Mouse (Mus musculus) forebrain, embryonic 13.5 days (tissue): Measurements from ENCODE around the gene Cisd1. TPM values are rescaled to one million over a fixed set of nuclear protein-coding genes. Genes with fewer than 3 reads are reported as not detected.

ENCODE experiments used
- ATAC-seq: fragments of 200-750 bp; cut with Nextera tagmentation; 2 replicates; pipeline ENCODE4 v1.8.0; 2017
- H3K27ac ChIP-seq: fragments of 300-500 bp; sonication (generic); 2 replicates; pipeline ENCODE4 v1.5.1; 2015; ENCODE audit warnings: inconsistent platforms, mild to moderate bottlenecking, moderate library complexity
- H3K27me3 ChIP-seq: fragments of 300-500 bp; sonication (generic); 2 replicates; pipeline ENCODE4 v1.6.1; 2015; ENCODE audit warnings: mild to moderate bottlenecking, inconsistent platforms
- H3K36me3 ChIP-seq: fragments of 300-500 bp; sonication (generic); 2 replicates; pipeline ENCODE4 v1.6.1; 2015; ENCODE audit warnings: mild to moderate bottlenecking, inconsistent platforms; ENCODE audit not compliant: poor library complexity, severe bottlenecking
- H3K4me1 ChIP-seq: fragments of 300-500 bp; sonication (generic); 2 replicates; pipeline ENCODE4 v1.6.1; 2015; ENCODE audit warnings: inconsistent platforms
- H3K4me2 ChIP-seq: fragments of 300-500 bp; sonication (generic); 2 replicates; pipeline ENCODE4 v1.6.1; 2015; ENCODE audit warnings: inconsistent platforms, mild to moderate bottlenecking, moderate library complexity
- H3K4me3 ChIP-seq: fragments of 300-500 bp; sonication (generic); 2 replicates; pipeline ENCODE4 v1.5.1; 2015; ENCODE audit warnings: mild to moderate bottlenecking, inconsistent platforms
- H3K9ac ChIP-seq: fragments of 300-500 bp; sonication (generic); 2 replicates; pipeline ENCODE4 v1.6.1; 2015; ENCODE audit warnings: mild to moderate bottlenecking, inconsistent platforms
- H3K9me3 ChIP-seq: fragments of 300-500 bp; sonication (generic); replicated peaks from 2 replicates; pipeline ENCODE4 v1.6.1; 2016; ENCODE audit warnings: inconsistent platforms
- WGBS: fragments of 180-500 bp; shearing (Covaris S2); methylation state at CpG from one replicate; pipeline ENCODE4 v1.1.7; 2015; 5-methylcytosine and 5-hydroxymethylcytosine counted together
- polyA plus RNA-seq: library from polyadenylated mRNA; unstranded; fragments of >200 nt; fragmentation: Nextera tagmentation; extraction: Ambion mirVana; gene quantifications from 2 replicates; pipeline ENCODE4 v1.2.1, GENCODE M21; 2015

Cisd1 gene
- polyA plus RNA-seq, 1 experiment from 2014 or later = 227 TPM

DNA sequence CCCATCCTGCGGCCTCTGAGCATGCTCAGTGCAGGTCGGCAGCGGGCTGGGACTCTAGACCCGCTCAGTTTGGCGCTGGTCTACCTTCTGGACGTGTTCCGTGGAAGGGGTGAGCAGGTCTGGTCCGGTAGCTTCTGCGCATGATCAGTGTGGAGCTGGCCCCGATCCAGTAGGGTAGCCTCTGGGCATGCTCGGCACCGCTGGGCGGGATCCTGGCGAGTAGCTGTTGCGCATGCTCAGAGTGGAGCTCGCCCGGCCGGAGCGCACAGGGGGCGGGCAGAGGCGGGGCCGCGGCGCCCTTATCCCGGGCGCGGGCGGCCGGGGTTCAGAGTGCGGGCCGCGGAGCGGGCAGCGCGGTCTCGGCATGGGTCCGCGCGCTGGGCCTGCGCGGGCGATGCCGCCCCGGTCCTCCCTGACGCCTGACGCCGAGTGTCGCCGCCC, 2.8 kb upstream of the Cisd1 start, which contains the start of gene Ipmk:
Gene Ipmk, plus strand, starts transcription at position 255 of the 441 bp plus-strand sequence.
- H3K4me2 ChIP-seq = peak within 1 kb of the TSS; percentile 92
- H3K4me1 ChIP-seq = peaks cover 47% of the 10 kb centered on the region
- H3K36me3 ChIP-seq = no peaks in the 10 kb centered on the region; the same call in 1 of the 2 replicates
- ATAC-seq = peak; percentile 91
- no peaks in the 10 kb centered on the region for H3K9me3 ChIP-seq
- peak within 1 kb of the TSS; percentile 92 for H3K4me3 ChIP-seq
- H3K27ac ChIP-seq = peak within 1 kb of the TSS; percentile 70
- peak within 1 kb of the TSS; percentile 89 for H3K9ac ChIP-seq
- no peaks in the 10 kb centered on the region for H3K27me3 ChIP-seq
- under 1% methylated on average over 49 of the region's 49 CpGs for WGBS

DNA sequence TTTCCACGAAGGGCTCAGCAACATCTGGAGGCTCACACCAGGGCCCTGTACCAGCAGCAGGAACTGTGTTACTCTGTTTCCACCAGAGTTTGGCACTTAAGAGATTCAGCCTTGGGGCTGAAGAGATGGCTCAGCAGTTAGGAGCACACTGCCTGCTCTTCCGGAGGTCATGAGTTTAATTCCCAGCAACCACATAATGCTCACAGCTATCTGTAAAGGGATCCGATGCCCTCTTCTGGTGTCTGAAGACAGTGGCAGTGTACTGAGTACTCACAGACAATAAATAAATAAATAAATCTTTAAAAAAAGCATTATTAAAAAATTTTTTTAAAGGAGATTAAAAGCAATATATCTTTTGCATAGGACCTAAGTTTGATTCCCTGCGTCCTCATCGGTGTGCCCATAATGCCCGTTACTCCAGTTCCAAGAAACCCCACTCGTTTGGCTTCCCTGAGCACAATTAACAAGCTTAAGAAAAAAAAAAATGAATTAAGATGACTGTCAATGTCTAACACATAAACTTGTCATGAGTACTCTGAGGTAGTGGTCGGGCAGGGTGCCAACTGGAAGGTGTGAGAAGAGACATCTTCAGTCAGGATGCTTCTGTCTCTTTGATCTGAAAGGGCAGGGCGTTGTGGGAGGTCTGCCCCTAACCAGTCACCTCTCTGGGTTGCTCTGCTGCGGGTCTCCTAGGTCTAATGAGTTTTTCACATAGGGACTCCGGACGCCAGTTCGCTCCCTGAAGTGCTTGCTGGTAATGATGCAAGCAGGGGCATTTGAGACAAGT, 2.2 kb upstream of the Cisd1 start:
- ATAC-seq = no peak
- Histone ChIP-seq H3K9ac (peak overlapping the region; percentile 89), H3K27ac (peak overlapping the region; percentile 70), H3K9me3 (no peaks in the 10 kb centered on the region), H3K4me2 (peak overlapping the region; percentile 92), H3K36me3 (no peaks in the 10 kb centered on the region; the same call in 1 of the 2 replicates), H3K27me3 (no peaks in the 10 kb centered on the region), H3K4me1 (peaks cover 53% of the 10 kb centered on the region), H3K4me3 (peak overlapping the region; percentile 92)
- 13% methylated on average over 13 of the region's 13 CpGs for WGBS

DNA sequence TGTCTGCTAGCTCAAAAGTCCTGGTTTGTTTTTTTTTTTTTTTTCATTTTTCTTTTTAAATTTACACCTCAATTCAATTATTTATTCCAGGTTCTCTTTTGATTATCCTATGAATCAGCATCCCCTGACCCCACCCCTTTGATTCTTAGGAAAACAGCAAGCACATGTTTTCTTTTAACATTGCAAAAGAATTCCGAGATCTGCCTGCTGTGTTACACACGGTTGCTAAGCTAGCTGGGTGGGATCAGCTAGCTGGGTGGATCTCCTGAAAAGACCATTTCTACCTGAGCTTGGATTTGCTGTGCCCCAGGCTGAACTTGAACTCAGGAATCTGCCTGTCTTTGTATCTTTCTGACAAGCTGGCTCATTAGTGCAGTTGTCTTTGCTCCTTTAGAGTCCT, 1.4 kb upstream of the Cisd1 start:
- ATAC-seq = no peak
- Histone ChIP-seq H3K4me3 (no peak overlapping the region), H3K9ac (no peak overlapping the region), H3K4me2 (no peak overlapping the region), H3K4me1 (peaks cover 54% of the 10 kb centered on the region), H3K9me3 (no peaks in the 10 kb centered on the region), H3K27me3 (no peaks in the 10 kb centered on the region), H3K27ac (no peak overlapping the region), H3K36me3 (no peaks in the 10 kb centered on the region)
- 50% methylated on average over 2 of the region's 2 CpGs for WGBS

DNA sequence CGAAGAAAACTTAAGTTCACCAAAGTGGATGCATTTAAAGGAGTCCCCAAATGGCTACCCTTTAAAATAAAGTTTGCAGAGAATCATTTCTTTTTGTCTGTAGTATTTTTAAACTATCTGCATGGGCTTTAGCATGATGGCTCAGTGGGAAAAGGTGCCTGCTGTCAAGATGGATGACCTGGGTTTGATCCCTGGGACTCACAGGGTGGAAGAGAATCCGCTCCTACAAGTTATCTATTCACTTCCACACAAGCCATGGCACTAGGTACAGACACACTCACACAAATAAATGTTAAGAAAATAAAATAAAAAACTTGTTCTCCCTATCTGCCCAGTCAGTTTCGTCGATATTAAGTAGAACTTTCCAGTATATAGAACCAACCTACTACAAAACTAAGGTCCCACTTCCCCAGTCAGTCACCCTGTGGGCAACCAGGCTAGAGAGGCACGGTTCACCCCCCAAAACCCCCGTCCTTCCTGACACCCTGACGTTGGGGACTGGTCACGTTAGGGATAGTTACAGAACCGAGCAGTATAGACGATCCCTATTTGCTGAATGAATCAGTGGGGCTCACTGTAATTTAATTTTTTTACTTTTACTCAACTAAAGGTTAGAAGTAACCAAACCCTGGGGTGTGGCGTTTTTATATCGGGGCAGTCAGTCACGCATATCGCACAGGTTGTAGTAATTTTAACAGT, 1.0 kb downstream of the Cisd1 start:
- Histone ChIP-seq H3K36me3 (no peaks in the 10 kb centered on the region), H3K4me3 (peak overlapping the region; percentile 92), H3K4me2 (peak overlapping the region; percentile 80), H3K9ac (peak overlapping the region; percentile 93), H3K9me3 (no peaks in the 10 kb centered on the region), H3K4me1 (peaks cover 52% of the 10 kb centered on the region), H3K27me3 (no peaks in the 10 kb centered on the region), H3K27ac (no peak overlapping the region)
- 25% methylated on average over 14 of the region's 14 CpGs for WGBS
- no peak for ATAC-seq

DNA sequence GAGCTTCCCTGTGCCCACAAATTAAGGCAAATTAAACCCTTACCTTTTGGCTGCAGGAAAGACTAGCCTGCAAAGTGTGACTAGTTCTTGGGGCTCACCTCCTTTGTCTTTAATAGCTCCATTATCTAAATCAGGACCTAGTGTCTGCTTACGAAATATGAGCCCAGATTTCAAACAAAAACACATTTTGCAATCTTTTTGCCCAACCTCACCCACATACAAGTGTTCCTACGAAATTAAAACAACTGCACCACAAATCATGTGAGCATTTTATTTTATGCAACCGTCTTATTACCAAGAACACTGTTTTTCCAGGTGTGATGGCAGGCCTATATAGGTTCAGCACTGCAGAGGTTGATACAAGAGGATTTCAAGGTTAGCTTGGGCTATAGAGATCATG, 1.6 kb downstream of the Cisd1 start:
- Histone ChIP-seq H3K36me3 (no peaks in the 10 kb centered on the region), H3K27ac (no peak overlapping the region)
- WGBS = 91% methylated on average over 3 of the region's 3 CpGs

DNA sequence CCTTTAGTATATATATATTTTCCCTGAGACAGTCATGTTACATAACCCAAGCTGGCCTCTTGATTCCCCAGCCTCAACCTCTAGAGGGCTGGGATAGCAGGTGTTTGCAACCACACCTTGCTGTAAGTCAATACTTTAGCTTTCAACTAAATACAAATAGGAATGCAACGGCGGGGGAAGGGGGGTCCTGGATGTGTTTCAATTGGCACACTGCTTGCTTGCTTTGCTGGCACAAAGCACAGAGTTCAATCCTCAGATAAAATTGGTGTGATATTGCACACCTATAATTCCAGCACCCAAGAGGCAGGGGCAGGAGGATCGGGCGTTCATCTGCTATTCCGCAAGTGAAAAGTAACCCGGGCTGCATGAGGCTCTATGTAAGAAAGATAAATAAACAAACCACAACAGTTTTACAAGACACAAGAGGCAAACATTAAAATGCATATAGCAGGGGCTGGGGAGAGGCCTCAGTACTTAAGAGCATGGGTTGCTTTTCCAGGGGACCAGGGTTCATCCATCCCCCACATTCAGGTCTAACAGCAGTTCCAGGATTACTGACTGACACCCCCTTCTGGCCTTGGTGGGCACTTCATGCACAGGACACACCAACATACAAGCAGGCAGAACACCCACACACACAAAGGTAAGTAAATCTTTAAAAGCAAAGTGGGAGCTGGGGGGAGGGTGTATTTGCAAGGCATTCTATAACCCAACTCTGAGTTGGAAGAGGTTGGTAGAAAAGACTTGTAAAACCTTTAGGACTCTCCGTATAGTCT, 2.5 kb downstream of the Cisd1 start:
- no peak overlapping the region for H3K27ac ChIP-seq
- no peak overlapping the region for H3K4me2 ChIP-seq
- H3K36me3 ChIP-seq = no peaks in the 10 kb centered on the region
- WGBS = 92% methylated on average over 7 of the region's 7 CpGs
- no peaks in the 10 kb centered on the region for H3K27me3 ChIP-seq
- ATAC-seq = no peak
- H3K4me3 ChIP-seq = no peak overlapping the region
- H3K9ac ChIP-seq = no peak overlapping the region
- H3K4me1 ChIP-seq = peaks cover 53% of the 10 kb centered on the region
- no peaks in the 10 kb centered on the region for H3K9me3 ChIP-seq

More for the DNA sequence above, 1.6 kb downstream of the Cisd1 start:
- H3K4me2 ChIP-seq = peak overlapping the region; percentile 80
- no peak for ATAC-seq
- H3K27me3 ChIP-seq = no peaks in the 10 kb centered on the region
- H3K4me1 ChIP-seq = peaks cover 53% of the 10 kb centered on the region
- no peaks in the 10 kb centered on the region for H3K9me3 ChIP-seq
- H3K9ac ChIP-seq = no peak overlapping the region
- H3K4me3 ChIP-seq = no peak overlapping the region

DNA sequence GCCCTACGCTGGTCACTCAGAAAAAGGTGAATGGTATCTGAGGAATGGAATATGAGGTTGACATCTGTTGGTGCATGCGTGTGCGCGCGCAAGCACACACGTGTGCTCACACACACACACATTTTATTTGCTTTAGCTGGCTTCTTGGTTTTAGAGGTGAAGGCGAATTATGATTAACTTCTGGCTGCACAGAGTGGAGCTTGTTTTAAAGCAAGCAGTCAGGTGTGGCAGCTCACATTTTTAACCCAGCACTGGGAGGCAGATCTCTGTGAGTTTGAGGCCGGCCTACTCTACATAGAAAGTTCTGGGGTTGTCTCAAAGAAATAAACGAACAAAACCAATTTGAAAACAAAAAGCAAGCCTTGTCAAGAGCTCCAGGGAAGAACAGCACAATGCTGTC, 3.5 kb downstream of the Cisd1 start:
- H3K27me3 ChIP-seq = no peaks in the 10 kb centered on the region
- no peaks in the 10 kb centered on the region for H3K9me3 ChIP-seq
- H3K4me3 ChIP-seq = no peak overlapping the region
- peaks cover 46% of the 10 kb centered on the region for H3K4me1 ChIP-seq
- WGBS = 94% methylated on average over 9 of the region's 9 CpGs
- no peak overlapping the region for H3K27ac ChIP-seq
- no peak overlapping the region for H3K9ac ChIP-seq
- no peak overlapping the region for H3K4me2 ChIP-seq
- peaks cover 1% of the 10 kb centered on the region for H3K36me3 ChIP-seq
- no peak for ATAC-seq

DNA sequence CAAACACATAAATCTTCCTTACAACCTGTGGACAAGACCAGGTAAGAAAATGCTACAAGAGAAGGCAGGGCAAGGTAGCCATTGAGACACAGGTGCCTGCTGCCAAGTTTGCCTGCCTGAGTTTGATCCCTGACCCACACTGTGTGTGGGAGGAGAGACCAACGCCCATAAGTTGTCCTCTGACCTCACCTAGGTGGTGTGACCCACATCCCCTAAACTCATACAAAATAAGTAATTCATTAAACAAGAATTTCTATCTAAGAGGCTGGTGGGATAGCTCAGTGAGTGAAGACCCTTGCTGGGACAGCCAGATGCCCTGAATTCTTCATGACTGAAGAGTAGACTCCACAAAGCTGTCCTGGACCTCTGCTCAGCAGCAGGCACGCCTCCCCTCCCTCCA, 4.6 kb downstream of the Cisd1 start:
- Histone ChIP-seq H3K9me3 (no peaks in the 10 kb centered on the region), H3K36me3 (peaks cover 12% of the 10 kb centered on the region), H3K4me3 (no peak overlapping the region), H3K4me1 (peaks cover 44% of the 10 kb centered on the region), H3K27ac (no peak overlapping the region), H3K27me3 (no peaks in the 10 kb centered on the region), H3K9ac (no peak overlapping the region), H3K4me2 (no peak overlapping the region)
- no peak for ATAC-seq
- WGBS = 79% methylated on average over 2 of the region's 2 CpGs

DNA sequence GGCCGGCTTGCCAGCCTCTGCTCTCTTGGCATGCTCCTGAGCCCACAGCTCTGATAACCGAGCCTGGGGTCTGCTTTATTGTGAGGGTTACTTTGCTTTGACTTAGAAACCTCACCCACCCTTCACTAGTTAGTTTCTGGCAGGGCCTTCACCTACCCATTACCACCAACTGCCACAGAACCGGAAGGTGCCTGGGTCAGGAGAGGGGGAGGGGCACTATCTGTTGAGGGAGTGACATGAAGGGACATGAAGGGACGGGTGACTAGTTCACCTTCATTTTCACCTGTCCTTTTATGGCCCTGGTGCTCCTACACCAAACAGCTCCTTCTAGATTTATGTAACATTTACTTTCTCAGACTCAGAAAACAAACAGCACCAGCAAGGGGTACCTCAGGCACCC, 5.3 kb downstream of the Cisd1 start:
- H3K27ac ChIP-seq = no peak overlapping the region
- H3K4me2 ChIP-seq = no peak overlapping the region
- no peaks in the 10 kb centered on the region for H3K9me3 ChIP-seq
- 74% methylated on average over 4 of the region's 4 CpGs for WGBS
- no peak overlapping the region for H3K9ac ChIP-seq
- no peak overlapping the region for H3K4me3 ChIP-seq
- H3K36me3 ChIP-seq = peaks cover 20% of the 10 kb centered on the region
- no peak for ATAC-seq
- no peaks in the 10 kb centered on the region for H3K27me3 ChIP-seq
- peaks cover 41% of the 10 kb centered on the region for H3K4me1 ChIP-seq

DNA sequence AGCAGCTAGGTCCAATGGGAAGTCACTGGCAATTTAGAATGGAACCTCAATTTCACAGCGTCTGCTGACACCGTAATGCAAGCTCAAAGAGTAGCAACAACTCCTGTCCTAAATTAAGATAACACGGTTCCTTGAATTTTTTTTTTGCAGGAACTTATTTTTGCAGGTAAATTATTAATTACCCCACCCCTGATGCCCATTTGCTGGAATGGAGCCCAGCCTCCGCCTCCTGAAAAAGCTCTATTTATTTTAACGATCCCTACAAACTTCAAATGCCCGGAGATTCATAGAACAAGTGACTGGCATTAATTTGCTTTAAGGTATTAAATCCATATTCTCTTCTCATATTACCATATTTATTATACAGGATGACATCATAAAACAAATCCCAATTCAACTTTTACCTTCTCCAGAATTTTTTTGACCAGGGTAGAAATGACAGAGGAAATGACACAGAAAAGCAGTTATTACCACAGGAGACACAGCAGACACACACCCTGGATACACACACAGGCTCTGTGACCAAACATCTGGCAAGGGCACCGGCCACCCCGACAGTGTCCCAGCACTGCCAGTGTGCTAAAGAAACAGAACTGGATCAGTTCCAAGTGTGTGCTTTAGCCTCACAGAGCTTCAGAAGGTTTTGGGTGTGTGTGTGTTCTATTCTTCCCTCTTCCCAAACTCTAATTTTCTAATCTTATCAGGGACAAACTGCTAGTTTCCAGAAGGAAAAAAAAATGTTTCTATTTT, 6.4 kb downstream of the Cisd1 start:
- no peaks in the 10 kb centered on the region for H3K9me3 ChIP-seq
- H3K36me3 ChIP-seq = peaks cover 30% of the 10 kb centered on the region
- H3K9ac ChIP-seq = no peak overlapping the region
- H3K27me3 ChIP-seq = no peaks in the 10 kb centered on the region
- H3K4me1 ChIP-seq = peaks cover 31% of the 10 kb centered on the region
- no peak overlapping the region for H3K4me3 ChIP-seq
- no peak for ATAC-seq
- WGBS = 61% methylated on average over 8 of the region's 8 CpGs
- no peak overlapping the region for H3K4me2 ChIP-seq
- no peak overlapping the region; the same call in 1 of the 2 replicates for H3K27ac ChIP-seq

DNA sequence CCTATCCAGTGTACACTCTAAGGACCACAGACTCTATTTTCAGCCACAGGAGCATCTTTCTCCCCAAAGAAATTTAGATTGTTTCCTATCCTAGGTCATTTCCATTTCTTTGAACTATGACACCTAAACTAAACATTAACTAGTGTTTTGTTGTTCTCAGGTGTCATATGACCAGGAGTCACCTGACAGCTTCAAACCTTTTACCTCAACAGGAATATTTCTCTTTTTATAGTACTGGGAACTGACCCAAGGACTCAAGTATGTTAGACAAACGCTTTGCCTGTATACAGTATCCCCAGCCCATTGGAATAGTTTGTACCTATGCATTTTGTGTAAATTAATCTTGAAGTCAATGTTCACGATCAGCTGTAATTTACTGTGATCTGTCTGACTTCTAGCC, 7.0 kb downstream of the Cisd1 start:
- Histone ChIP-seq H3K27me3 (no peaks in the 10 kb centered on the region), H3K4me1 (peaks cover 27% of the 10 kb centered on the region), H3K4me2 (no peak overlapping the region), H3K27ac (no peak overlapping the region), H3K9ac (no peak overlapping the region), H3K9me3 (no peaks in the 10 kb centered on the region), H3K4me3 (no peak overlapping the region), H3K36me3 (peaks cover 36% of the 10 kb centered on the region)
- 92% methylated on average over 2 of the region's 2 CpGs for WGBS
- no peak for ATAC-seq
